Mouse (Mus musculus): Measurements from ENCODE around the gene Coa7. TPM values are rescaled to one million over a fixed set of nuclear protein-coding genes. Genes with fewer than 3 reads are reported as not detected.
A peak's percentile ranks its signal among the peaks of the same experiment; 100 is the strongest.

Gene Coa7
- polyA plus RNA-seq, 1 experiment from 2014 or later = 31.9 TPM

GRCm38 (mm10) chr4:108370409-108370808, 42.5 kb downstream of the Coa7 start:
- Histone ChIP-seq H3K36me3 (ENCODE audit: insufficient read depth, low read length) (no peaks in the 10 kb centered on the region), H3K9ac (replicated peaks; ENCODE audit: low read depth) (no peak overlapping the region), H3K27me3 (replicated peaks; ENCODE audit: insufficient read depth, low read length) (no peaks in the 10 kb centered on the region), H3K4me3 (ENCODE audit: low read depth, low read length) (no peak overlapping the region), H3K4me1 (ENCODE audit: insufficient read depth, low read depth, low read length) (no peaks in the 10 kb centered on the region), H3K4me2 (replicated peaks; ENCODE audit: low read depth, low read length) (no peak overlapping the region), H3K27ac (ENCODE audit: low read length) (no peak overlapping the region), H3K9me3 (ENCODE audit: low read length) (no peaks in the 10 kb centered on the region)
- TF ChIP-seq EP300 (IDR thresholded peaks at IDR 0.05) (no peak), CTCF (IDR thresholded peaks at IDR 0.05) (no peak)
- 57% methylated on average over 4 of the region's 4 CpGs for WGBS
- DNase-seq (ENCODE audit: low spot score) = no peak
- no peak for ATAC-seq

GRCm38 (mm10) chr4:108371421-108371820, 43.5 kb downstream of the Coa7 start:
- no peak for TF ChIP-seq CTCF (IDR thresholded peaks at IDR 0.05)
- TF ChIP-seq EP300 (IDR thresholded peaks at IDR 0.05) = no peak
- Histone ChIP-seq H3K4me3 (ENCODE audit: low read depth, low read length) (no peak overlapping the region), H3K4me1 (ENCODE audit: insufficient read depth, low read depth, low read length) (no peaks in the 10 kb centered on the region), H3K36me3 (ENCODE audit: insufficient read depth, low read length) (no peaks in the 10 kb centered on the region), H3K9me3 (ENCODE audit: low read length) (no peaks in the 10 kb centered on the region), H3K4me2 (replicated peaks; ENCODE audit: low read depth, low read length) (no peak overlapping the region), H3K27me3 (replicated peaks; ENCODE audit: insufficient read depth, low read length) (no peaks in the 10 kb centered on the region), H3K9ac (replicated peaks; ENCODE audit: low read depth) (no peak overlapping the region), H3K27ac (ENCODE audit: low read length) (no peak overlapping the region)
- WGBS = 86% methylated on average over 3 of the region's 3 CpGs
- DNase-seq (ENCODE audit: low spot score) (no peak), ATAC-seq (no peak)

GRCm38 (mm10) chr4:108372166-108372565, 44.2 kb downstream of the Coa7 start:
- no peaks in the 10 kb centered on the region for H3K27me3 ChIP-seq (replicated peaks; ENCODE audit: insufficient read depth, low read length)
- H3K9me3 ChIP-seq (ENCODE audit: low read length) = no peaks in the 10 kb centered on the region
- no peak for DNase-seq (ENCODE audit: low spot score)
- H3K9ac ChIP-seq (replicated peaks; ENCODE audit: low read depth) = no peak overlapping the region
- no peaks in the 10 kb centered on the region for H3K36me3 ChIP-seq (ENCODE audit: insufficient read depth, low read length)
- no peak overlapping the region for H3K27ac ChIP-seq (ENCODE audit: low read length)
- H3K4me3 ChIP-seq (ENCODE audit: low read depth, low read length) = no peak overlapping the region
- no peak overlapping the region for H3K4me2 ChIP-seq (replicated peaks; ENCODE audit: low read depth, low read length)
- 33% methylated on average over 3 of the region's 3 CpGs for WGBS
- TF ChIP-seq EP300 (IDR thresholded peaks at IDR 0.05) (no peak), CTCF (IDR thresholded peaks at IDR 0.05) (no peak)
- no peaks in the 10 kb centered on the region for H3K4me1 ChIP-seq (ENCODE audit: insufficient read depth, low read depth, low read length)
- ATAC-seq = no peak

- TF ChIP-seq CTCF (IDR thresholded peaks at IDR 0.05) (no peak), EP300 (IDR thresholded peaks at IDR 0.05) (no peak)
- Histone ChIP-seq H3K9ac (replicated peaks; ENCODE audit: low read depth) (no peak overlapping the region), H3K27me3 (replicated peaks; ENCODE audit: insufficient read depth, low read length) (0 out of 2 replicates have a peak, but pooled peaks cover 8% of the 10 kb centered on the region), H3K4me1 (ENCODE audit: insufficient read depth, low read depth, low read length) (no peaks in the 10 kb centered on the region), H3K4me2 (replicated peaks; ENCODE audit: low read depth, low read length) (no peak overlapping the region), H3K9me3 (ENCODE audit: low read length) (no peaks in the 10 kb centered on the region), H3K27ac (ENCODE audit: low read length) (no peak overlapping the region), H3K4me3 (ENCODE audit: low read depth, low read length) (no peak overlapping the region), H3K36me3 (ENCODE audit: insufficient read depth, low read length) (no peaks in the 10 kb centered on the region)
- WGBS = 79% methylated on average over 3 of the region's 3 CpGs
- DNase-seq (ENCODE audit: low spot score) (no peak), ATAC-seq (no peak)
Observed at GRCm38 (mm10) chr4:108379476-108379875, 51.5 kb downstream of the Coa7 start.

- no peaks in the 10 kb centered on the region for H3K36me3 ChIP-seq (ENCODE audit: insufficient read depth, low read length)
- no peaks in the 10 kb centered on the region for H3K4me1 ChIP-seq (ENCODE audit: insufficient read depth, low read depth, low read length)
- H3K4me3 ChIP-seq (ENCODE audit: low read depth, low read length) = no peak overlapping the region
- no peak overlapping the region for H3K4me2 ChIP-seq (replicated peaks; ENCODE audit: low read depth, low read length)
- DNase-seq (ENCODE audit: low spot score) = no peak
- no peak for TF ChIP-seq EP300 (IDR thresholded peaks at IDR 0.05)
- TF ChIP-seq CTCF (IDR thresholded peaks at IDR 0.05) = no peak
- no peak overlapping the region for H3K9ac ChIP-seq (replicated peaks; ENCODE audit: low read depth)
- H3K27ac ChIP-seq (ENCODE audit: low read length) = no peak overlapping the region
- ATAC-seq = no peak
- WGBS = 6% methylated on average over 1 of the region's 1 CpGs
- no peaks in the 10 kb centered on the region for H3K9me3 ChIP-seq (ENCODE audit: low read length)
- 0 out of 2 replicates have a peak, but pooled peaks cover 8% of the 10 kb centered on the region for H3K27me3 ChIP-seq (replicated peaks; ENCODE audit: insufficient read depth, low read length)
Observed at GRCm38 (mm10) chr4:108380146-108380545, 52.2 kb downstream of the Coa7 start.

- H3K4me2 ChIP-seq (replicated peaks; ENCODE audit: low read depth, low read length) = peak within 1 kb of the TSS; percentile 68
- H3K27me3 ChIP-seq (replicated peaks; ENCODE audit: insufficient read depth, low read length) = 0 out of 2 replicates have a peak, but pooled peaks cover 8% of the 10 kb centered on the region
- no peaks in the 10 kb centered on the region for H3K36me3 ChIP-seq (ENCODE audit: insufficient read depth, low read length)
- ATAC-seq (no peak), DNase-seq (ENCODE audit: low spot score) (no peak)
- H3K27ac ChIP-seq (ENCODE audit: low read length) = no peak within 1 kb of the TSS
- H3K4me1 ChIP-seq (ENCODE audit: insufficient read depth, low read depth, low read length) = no peaks in the 10 kb centered on the region
- H3K9ac ChIP-seq (replicated peaks; ENCODE audit: low read depth) = no peak within 1 kb of the TSS
- TF ChIP-seq EP300 (IDR thresholded peaks at IDR 0.05) (no peak), CTCF (IDR thresholded peaks at IDR 0.05) (peak; percentile 38)
- H3K4me3 ChIP-seq (ENCODE audit: low read depth, low read length) = peak within 1 kb of the TSS; percentile 40
- H3K9me3 ChIP-seq (ENCODE audit: low read length) = no peaks in the 10 kb centered on the region
- WGBS = 3% methylated on average over 52 of the region's 55 CpGs
Observed at GRCm38 (mm10) chr4:108383183-108383714, 55.3 kb downstream of the Coa7 start, which contains the start of gene Shisal2a. Shisal2a (minus strand) TSS chr4:108383349.
